Mouse (Mus musculus) G1E-ER4 (cell line): Measurements from ENCODE around the gene Tmf1. TPM values are rescaled to one million over a fixed set of nuclear protein-coding genes. Genes with fewer than 3 reads are reported as not detected.

Source experiments
- GATA1 ChIP-seq: IDR thresholded peaks from one replicate; pipeline ENCODE4 v1.8.0; 2012; ENCODE audit warnings: low read length, inconsistent platforms
- polyA plus RNA-seq: library from polyadenylated mRNA; stranded (reverse); fragments of >175 nt; gene quantifications from 2 replicates; pipeline ENCODE4 v1.2.3, GENCODE M21; 2012

The Tmf1 gene
- polyA plus RNA-seq, result 4.8 and 6.5 TPM in 2 replicates

- TF ChIP-seq GATA1, result no peak
Measured at GRCm38 (mm10) chr6:97178491-97179366, at the start of gene Tmf1. TSS of gene Tmf1 (minus strand) at chr6:97179122.

GRCm38 (mm10) chr6:97227067-97227847 lies 48.3 kb upstream of the Tmf1 start:
- no peak for TF ChIP-seq GATA1

- no peak for TF ChIP-seq GATA1
Measured at GRCm38 (mm10) chr6:97226083-97226491, 47.2 kb upstream of the Tmf1 start.

- no peak for TF ChIP-seq GATA1
Measured at GRCm38 (mm10) chr6:97224505-97224904, 45.6 kb upstream of the Tmf1 start.

- no peak for TF ChIP-seq GATA1
Measured at GRCm38 (mm10) chr6:97223566-97223965, 44.6 kb upstream of the Tmf1 start.

- TF ChIP-seq GATA1, result no peak
Measured at GRCm38 (mm10) chr6:97222931-97223467, 44.1 kb upstream of the Tmf1 start.

- no peak for TF ChIP-seq GATA1
Measured at GRCm38 (mm10) chr6:97222321-97222720, 43.4 kb upstream of the Tmf1 start.

GRCm38 (mm10) chr6:97221205-97222025 lies 42.5 kb upstream of the Tmf1 start:
- TF ChIP-seq GATA1, result no peak

GRCm38 (mm10) chr6:97220672-97221071 lies 41.8 kb upstream of the Tmf1 start:
- TF ChIP-seq GATA1, result no peak

- TF ChIP-seq GATA1, result no peak
Measured at GRCm38 (mm10) chr6:97216154-97216821, 37.4 kb upstream of the Tmf1 start.

- TF ChIP-seq GATA1, result no peak
Measured at GRCm38 (mm10) chr6:97211981-97212380, 33.1 kb upstream of the Tmf1 start.

GRCm38 (mm10) chr6:97210962-97211601 lies 32.2 kb upstream of the Tmf1 start:
- TF ChIP-seq GATA1, result no peak

- TF ChIP-seq GATA1, result no peak
Measured at GRCm38 (mm10) chr6:97210191-97210961, 31.5 kb upstream of the Tmf1 start, which contains the start of gene Arl6ip5. TSS of gene Arl6ip5 (plus strand) at chr6:97210689.
